Mouse (Mus musculus): Measurements from ENCODE around the gene Mettl15.
"Not testable (repeated sequence)": the region's sequence is repeated elsewhere in the genome, so short reads cannot be mapped to it uniquely, and the experiment has no call there.

Gene Mettl15

GRCm38 (mm10) chr2:109280600-109281340 lies at the start of gene Mettl15, which contains the start of gene Kif18a:
Gene Mettl15, minus strand, starts transcription at chr2:109280748.
Gene Kif18a, plus strand, starts transcription at chr2:109280738.
- DNase-seq: peak; percentile 95

- DNase-seq: no peak
Observed at GRCm38 (mm10) chr2:109311369-109311768, 30.8 kb upstream of the Mettl15 start.

- DNase-seq: no peak
Observed at GRCm38 (mm10) chr2:109303638-109304037, 23.1 kb upstream of the Mettl15 start.

GRCm38 (mm10) chr2:109302234-109302633 lies 21.7 kb upstream of the Mettl15 start:
- peak; percentile 60 to 78 for DNase-seq

- no peak for DNase-seq
Observed at GRCm38 (mm10) chr2:109298160-109298559, 17.6 kb upstream of the Mettl15 start.

GRCm38 (mm10) chr2:109296264-109296663 lies 15.7 kb upstream of the Mettl15 start:
- no peak for DNase-seq

GRCm38 (mm10) chr2:109289327-109289726 lies 8.8 kb upstream of the Mettl15 start:
- DNase-seq: no peak

GRCm38 (mm10) chr2:109284121-109284520 lies 3.6 kb upstream of the Mettl15 start:
- no peak for DNase-seq

- no peak for DNase-seq
Observed at GRCm38 (mm10) chr2:109281341-109281690, 768 bp upstream of the Mettl15 start.

- DNase-seq: no peak
Observed at GRCm38 (mm10) chr2:109280272-109280599, 312 bp downstream of the Mettl15 start.

GRCm38 (mm10) chr2:109278036-109278435 lies 2.5 kb downstream of the Mettl15 start:
- peak; percentile 33 to 38 for DNase-seq

GRCm38 (mm10) chr2:109277593-109277992 lies 3.0 kb downstream of the Mettl15 start:
- DNase-seq: peak in 1 of 2 experiments; percentile 31

GRCm38 (mm10) chr2:109273098-109273497 lies 7.5 kb downstream of the Mettl15 start:
- no peak for DNase-seq

GRCm38 (mm10) chr2:109262779-109263178 lies 17.8 kb downstream of the Mettl15 start:
- DNase-seq: no peak

GRCm38 (mm10) chr2:109241947-109242346 lies 38.6 kb downstream of the Mettl15 start:
- DNase-seq: no peak

- DNase-seq: no peak
Observed at GRCm38 (mm10) chr2:109235741-109236140, 44.8 kb downstream of the Mettl15 start.

- DNase-seq: no peak
Observed at GRCm38 (mm10) chr2:109233876-109234275, 46.7 kb downstream of the Mettl15 start.

GRCm38 (mm10) chr2:109230443-109230842 lies 50.1 kb downstream of the Mettl15 start:
- no peak for DNase-seq

GRCm38 (mm10) chr2:109227196-109227595 lies 53.4 kb downstream of the Mettl15 start:
- no peak for DNase-seq

GRCm38 (mm10) chr2:109221470-109221869 lies 59.1 kb downstream of the Mettl15 start:
- DNase-seq: no peak

- not testable (repeated sequence) for DNase-seq
Observed at GRCm38 (mm10) chr2:109216678-109217077, 63.9 kb downstream of the Mettl15 start.

GRCm38 (mm10) chr2:109210641-109211040 lies 69.9 kb downstream of the Mettl15 start:
- not testable (repeated sequence) for DNase-seq

- no peak for DNase-seq
Observed at GRCm38 (mm10) chr2:109208032-109208431, 72.5 kb downstream of the Mettl15 start.

GRCm38 (mm10) chr2:109182993-109183392 lies 97.6 kb downstream of the Mettl15 start:
- no peak for DNase-seq

- DNase-seq: no peak
Observed at GRCm38 (mm10) chr2:109158509-109158908, 122.0 kb downstream of the Mettl15 start.

Data from cerebellum, postnatal 36 days (tissue).